Mouse (Mus musculus): ENCODE measurements around the gene Abcb9. TPM values are rescaled to one million over a fixed set of nuclear protein-coding genes. Genes with fewer than 3 reads are reported as not detected.

The Abcb9 gene
- total and polyA plus RNA-seq, 2 experiments from 2014 or later = 19.7 to 25.0 TPM

- Histone ChIP-seq H3K4me2 (ENCODE audit: low read depth) (no peak overlapping the region), H3K9me3 (ENCODE audit: low read length) (no peaks in the 10 kb centered on the region), H3K36me3 (ENCODE audit: insufficient read depth) (no peaks in the 10 kb centered on the region), H3K4me1 (ENCODE audit: insufficient read depth) (peaks cover 5% of the 10 kb centered on the region; the same call in 1 of the 2 replicates), H3K9ac (no peak overlapping the region), H3K4me3 (ENCODE audit: low read depth, low read length) (no peak overlapping the region), H3K27ac (ENCODE audit: low read depth, low read length) (no peak overlapping the region), H3K27me3 (ENCODE audit: insufficient read depth, low read length) (no peaks in the 10 kb centered on the region)
- ATAC-seq = no peak
- no peak for DNase-seq
- TF ChIP-seq CTCF (IDR thresholded peaks at IDR 0.05; ENCODE audit: low read depth) = no peak
- WGBS = 71% methylated on average over 11 of the region's 11 CpGs
Measured at GRCm38 (mm10) chr5:124034471-124034870, 61.1 kb downstream of the Abcb9 start.

DNA sequence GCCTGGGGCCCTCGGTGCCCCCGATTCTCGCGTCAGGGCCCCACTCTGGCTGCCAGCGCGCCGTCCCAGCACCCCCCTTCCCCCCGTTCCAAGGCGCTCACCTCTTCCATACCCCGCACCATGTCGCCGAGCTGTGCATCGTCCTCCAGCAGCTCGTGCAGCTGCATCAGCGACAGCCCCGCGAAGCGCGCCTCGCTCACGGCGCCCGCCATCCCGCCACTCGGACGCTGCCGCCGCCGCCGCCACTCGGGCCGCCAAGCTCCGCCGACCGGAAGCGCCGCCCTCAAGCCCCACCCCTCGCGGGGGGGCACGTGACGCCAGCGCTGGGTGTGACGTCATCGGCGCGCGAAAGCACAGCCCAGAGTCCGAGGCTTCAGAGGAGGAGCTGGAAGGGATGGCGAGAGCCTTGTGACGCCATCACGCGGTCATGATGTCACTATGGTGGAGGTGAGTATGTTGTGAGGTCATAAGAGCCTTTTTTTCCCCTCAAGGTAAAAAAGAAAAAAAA, 63.5 kb downstream of the Abcb9 start, which contains the start of gene Vps37b:
TSS of gene Vps37b (minus strand) at position 270 of the 508 bp plus-strand sequence.
- DNase-seq = peak; percentile 95

GRCm38 (mm10) chr5:124031068-124031955, 64.3 kb downstream of the Abcb9 start:
- Histone ChIP-seq H3K9ac (peak overlapping the region; percentile 92), H3K4me2 (ENCODE audit: low read depth) (peak overlapping the region; percentile 74), H3K27ac (ENCODE audit: low read depth, low read length) (peak overlapping the region; percentile 94), H3K27me3 (ENCODE audit: insufficient read depth, low read length) (no peaks in the 10 kb centered on the region), H3K9me3 (ENCODE audit: low read length) (no peaks in the 10 kb centered on the region), H3K4me1 (ENCODE audit: insufficient read depth) (peaks cover 22% of the 10 kb centered on the region), H3K4me3 (ENCODE audit: low read depth, low read length) (peak overlapping the region; percentile 86), H3K36me3 (ENCODE audit: insufficient read depth) (no peaks in the 10 kb centered on the region)
- ATAC-seq = peak; percentile 42
- TF ChIP-seq CTCF (IDR thresholded peaks at IDR 0.05; ENCODE audit: low read depth) = no peak
- DNase-seq = peak; percentile 66
- WGBS = under 1% methylated on average over 25 of the region's 26 CpGs

More for the DNA sequence above, 63.5 kb downstream of the Abcb9 start, which contains the start of gene Vps37b:
- Histone ChIP-seq H3K27ac (ENCODE audit: low read depth, low read length) (peak within 1 kb of the TSS; percentile 94), H3K36me3 (ENCODE audit: insufficient read depth) (no peaks in the 10 kb centered on the region), H3K4me3 (ENCODE audit: low read depth, low read length) (peak within 1 kb of the TSS; percentile 86), H3K9me3 (ENCODE audit: low read length) (no peaks in the 10 kb centered on the region), H3K4me2 (ENCODE audit: low read depth) (peak within 1 kb of the TSS; percentile 74), H3K4me1 (ENCODE audit: insufficient read depth) (peaks cover 22% of the 10 kb centered on the region), H3K27me3 (ENCODE audit: insufficient read depth, low read length) (no peaks in the 10 kb centered on the region), H3K9ac (peak within 1 kb of the TSS; percentile 92)
- WGBS = under 1% methylated on average over 52 of the region's 52 CpGs
- TF ChIP-seq CTCF (IDR thresholded peaks at IDR 0.05; ENCODE audit: low read depth) = no peak
- peak; percentile 83 for ATAC-seq

GRCm38 (mm10) chr5:124030386-124031067, 65.1 kb downstream of the Abcb9 start:
- DNase-seq = no peak
- peak overlapping the region; percentile 92 for H3K9ac ChIP-seq
- peak overlapping the region; percentile 94 for H3K27ac ChIP-seq (ENCODE audit: low read depth, low read length)
- ATAC-seq = peak; percentile 35
- H3K4me2 ChIP-seq (ENCODE audit: low read depth) = peak overlapping the region; percentile 74
- no peaks in the 10 kb centered on the region for H3K36me3 ChIP-seq (ENCODE audit: insufficient read depth)
- TF ChIP-seq CTCF (IDR thresholded peaks at IDR 0.05; ENCODE audit: low read depth) = no peak
- H3K4me3 ChIP-seq (ENCODE audit: low read depth, low read length) = peak overlapping the region; percentile 86
- no peaks in the 10 kb centered on the region for H3K27me3 ChIP-seq (ENCODE audit: insufficient read depth, low read length)
- no peaks in the 10 kb centered on the region for H3K9me3 ChIP-seq (ENCODE audit: low read length)
- H3K4me1 ChIP-seq (ENCODE audit: insufficient read depth) = peaks cover 22% of the 10 kb centered on the region
- 1% methylated on average over 12 of the region's 12 CpGs for WGBS

DNA sequence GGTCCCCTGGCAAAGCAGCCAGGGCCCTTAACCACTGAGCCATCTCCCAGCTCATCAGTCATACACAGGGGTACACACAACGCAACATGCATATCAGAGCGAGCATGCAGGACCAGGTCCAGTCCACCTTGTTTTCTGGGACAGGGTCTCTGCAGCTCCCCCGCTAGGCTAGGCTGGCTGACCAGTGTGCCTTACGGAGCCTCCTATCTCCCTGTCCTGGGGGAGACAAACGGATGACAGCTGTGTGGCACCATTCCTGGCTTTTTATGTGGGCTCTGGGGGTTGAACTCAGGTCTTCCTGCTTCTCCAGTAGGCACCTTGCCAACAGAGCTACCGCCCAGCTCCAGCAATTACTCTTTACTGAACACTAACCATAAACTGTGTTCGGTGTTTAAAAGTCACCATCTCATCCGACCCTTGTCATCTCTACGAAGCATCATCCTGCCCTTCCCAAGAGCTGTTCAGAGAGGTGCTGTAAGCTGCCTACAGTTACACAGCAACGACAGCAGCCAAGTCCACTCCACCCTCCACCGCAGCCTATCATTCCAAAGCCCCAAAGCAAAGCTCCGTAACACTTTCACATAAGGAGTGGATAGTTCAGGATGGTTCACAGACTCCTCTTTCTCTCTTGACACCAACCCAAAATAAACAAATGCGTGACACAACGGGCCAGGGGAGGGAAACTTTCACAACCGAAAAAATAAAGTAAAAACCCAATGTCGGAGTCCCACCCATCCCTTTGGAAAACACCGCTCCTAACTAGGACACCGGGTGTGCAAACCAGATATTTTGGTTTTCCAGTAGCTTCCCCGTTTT, 66.2 kb downstream of the Abcb9 start:
- no peaks in the 10 kb centered on the region for H3K9me3 ChIP-seq (ENCODE audit: low read length)
- H3K27ac ChIP-seq (ENCODE audit: low read depth, low read length) = peak overlapping the region; percentile 40; the same call in 1 of the 2 replicates
- H3K4me2 ChIP-seq (ENCODE audit: low read depth) = peak overlapping the region; percentile 74
- peak overlapping the region; percentile 92; the same call in 1 of the 2 replicates for H3K9ac ChIP-seq
- peak overlapping the region; percentile 86 for H3K4me3 ChIP-seq (ENCODE audit: low read depth, low read length)
- no peaks in the 10 kb centered on the region for H3K36me3 ChIP-seq (ENCODE audit: insufficient read depth)
- DNase-seq = no peak
- peaks cover 22% of the 10 kb centered on the region for H3K4me1 ChIP-seq (ENCODE audit: insufficient read depth)
- no peak for TF ChIP-seq CTCF (IDR thresholded peaks at IDR 0.05; ENCODE audit: low read depth)
- H3K27me3 ChIP-seq (ENCODE audit: insufficient read depth, low read length) = no peaks in the 10 kb centered on the region
- WGBS = 74% methylated on average over 19 of the region's 19 CpGs
- ATAC-seq = no peak

DNA sequence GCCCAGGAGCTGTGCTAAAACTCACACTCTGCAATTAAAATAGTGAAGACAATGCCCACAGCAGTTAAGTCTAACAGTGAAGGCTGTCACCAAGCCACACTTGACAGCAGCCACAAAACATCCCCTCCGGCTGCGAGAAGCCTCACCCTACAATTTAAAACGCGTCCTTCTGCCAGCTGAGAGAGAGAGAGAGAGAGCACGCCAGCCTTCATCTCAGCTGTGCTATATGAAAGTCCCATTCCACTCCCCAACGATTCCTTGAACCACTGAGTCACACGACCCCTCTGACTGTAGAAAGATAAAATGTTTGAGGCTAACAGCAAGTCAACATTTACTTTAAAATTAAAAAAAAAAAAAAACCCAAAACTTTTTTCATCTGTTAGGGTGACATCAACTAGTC, 66.9 kb downstream of the Abcb9 start:
- TF ChIP-seq CTCF (IDR thresholded peaks at IDR 0.05; ENCODE audit: low read depth) = no peak
- Histone ChIP-seq H3K9me3 (ENCODE audit: low read length) (no peaks in the 10 kb centered on the region), H3K4me3 (ENCODE audit: low read depth, low read length) (0 out of 2 replicates have a peak overlapping the region, but pooled peaks have one; percentile 9), H3K27ac (ENCODE audit: low read depth, low read length) (peak overlapping the region; percentile 59), H3K36me3 (ENCODE audit: insufficient read depth) (no peaks in the 10 kb centered on the region), H3K9ac (peak overlapping the region; percentile 39), H3K4me2 (ENCODE audit: low read depth) (peak overlapping the region; percentile 74), H3K4me1 (ENCODE audit: insufficient read depth) (peaks cover 22% of the 10 kb centered on the region), H3K27me3 (ENCODE audit: insufficient read depth, low read length) (no peaks in the 10 kb centered on the region)
- 14% methylated on average over 7 of the region's 7 CpGs for WGBS
- DNase-seq (peak; percentile 59), ATAC-seq (peak; percentile 4; the same call in 1 of the 2 replicates)
